Mouse (Mus musculus): Measurements from ENCODE around the gene Gpr3. TPM values are rescaled to one million over a fixed set of nuclear protein-coding genes. Genes with fewer than 3 reads are reported as not detected.

Gene Gpr3
- polyA plus RNA-seq, 1 experiment from 2014 or later: 0.11 TPM

DNA sequence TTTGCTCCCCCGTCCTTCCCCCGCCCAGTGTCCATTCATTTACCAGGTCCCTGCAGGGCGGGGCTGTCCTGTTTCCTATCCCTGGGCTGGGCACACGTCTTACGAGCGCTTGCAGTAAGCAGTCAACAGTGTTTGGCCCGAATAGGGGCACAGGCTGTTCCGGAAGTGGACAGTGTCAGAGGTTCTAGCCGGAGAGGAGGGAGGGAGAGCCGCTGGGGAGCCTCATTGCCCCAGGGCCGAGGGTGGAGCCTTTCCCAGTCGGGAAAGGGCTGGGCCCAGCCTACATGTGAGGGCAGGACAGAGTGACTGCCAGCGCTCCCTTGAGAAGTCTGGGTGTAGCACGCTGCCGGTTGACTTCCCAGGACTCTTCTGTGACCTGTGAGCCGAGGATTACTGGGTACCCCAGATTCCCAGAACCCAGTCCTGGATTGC, 28.2 kb upstream of the Gpr3 start, which contains the start of gene Map3k6:
Gene Map3k6 (plus strand): TSS at position 329 of the 432 bp plus-strand sequence.
- Histone ChIP-seq H3K27me3 (ENCODE audit: control insufficient read depth, insufficient read depth, low read length) (no peaks in the 10 kb centered on the region), H3K9me3 (ENCODE audit: control insufficient read depth, low read length) (no peaks in the 10 kb centered on the region), H3K27ac (replicated peaks) (peak within 1 kb of the TSS; percentile 93), H3K4me3 (ENCODE audit: low read depth, low read length) (peak within 1 kb of the TSS; percentile 69), H3K9ac (ENCODE audit: low read length) (peak within 1 kb of the TSS; percentile 83), H3K36me3 (ENCODE audit: control insufficient read depth, insufficient read depth, low read length) (no peaks in the 10 kb centered on the region), H3K4me2 (replicated peaks; ENCODE audit: low read depth) (peak within 1 kb of the TSS; percentile 97), H3K4me1 (replicated peaks; ENCODE audit: control insufficient read depth, insufficient read depth) (no peaks in the 10 kb centered on the region)
- ATAC-seq (ENCODE audit: low FRiP score, low TSS enrichment) (peak; percentile 75), DNase-seq (ENCODE audit: low spot score) (peak; percentile 76)
- TF ChIP-seq CTCF (IDR thresholded peaks at IDR 0.05; ENCODE audit: low read depth): no peak
- TF ChIP-seq EP300 (optimal IDR thresholded peaks at IDR 0.05): peak; percentile 81
- 8% methylated on average over 16 of the region's 16 CpGs for WGBS

DNA sequence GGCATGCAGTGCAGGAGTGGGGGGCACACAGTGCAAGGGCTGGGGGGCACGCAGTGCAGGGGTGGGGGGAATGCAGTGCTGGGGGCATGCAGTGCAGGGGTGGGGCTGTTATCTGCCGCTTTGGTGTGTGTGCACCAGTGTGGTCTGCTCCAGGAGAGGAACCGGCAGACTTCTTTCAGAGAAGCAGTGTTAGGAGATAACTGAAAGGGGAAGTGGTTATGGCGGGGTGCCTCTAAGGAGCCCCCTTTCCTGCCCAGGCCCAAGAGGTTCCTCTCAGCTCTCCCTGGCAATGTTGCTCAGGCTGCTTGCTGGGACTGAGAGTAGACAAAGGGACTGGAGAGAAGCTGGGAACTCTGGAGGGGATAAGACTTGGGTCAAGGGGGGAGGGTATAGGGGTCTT, 25.6 kb upstream of the Gpr3 start:
- Histone ChIP-seq H3K4me2 (replicated peaks; ENCODE audit: low read depth) (no peak overlapping the region), H3K4me3 (ENCODE audit: low read depth, low read length) (no peak overlapping the region), H3K27me3 (ENCODE audit: control insufficient read depth, insufficient read depth, low read length) (no peaks in the 10 kb centered on the region), H3K9ac (ENCODE audit: low read length) (no peak overlapping the region), H3K27ac (replicated peaks) (no peak overlapping the region), H3K36me3 (ENCODE audit: control insufficient read depth, insufficient read depth, low read length) (no peaks in the 10 kb centered on the region), H3K4me1 (replicated peaks; ENCODE audit: control insufficient read depth, insufficient read depth) (no peaks in the 10 kb centered on the region), H3K9me3 (ENCODE audit: control insufficient read depth, low read length) (no peaks in the 10 kb centered on the region)
- ATAC-seq (ENCODE audit: low FRiP score, low TSS enrichment) (no peak), DNase-seq (ENCODE audit: low spot score) (no peak)
- 67% methylated on average over 1 of the region's 4 CpGs for WGBS
- TF ChIP-seq EP300 (optimal IDR thresholded peaks at IDR 0.05) (no peak), CTCF (IDR thresholded peaks at IDR 0.05; ENCODE audit: low read depth) (no peak)

DNA sequence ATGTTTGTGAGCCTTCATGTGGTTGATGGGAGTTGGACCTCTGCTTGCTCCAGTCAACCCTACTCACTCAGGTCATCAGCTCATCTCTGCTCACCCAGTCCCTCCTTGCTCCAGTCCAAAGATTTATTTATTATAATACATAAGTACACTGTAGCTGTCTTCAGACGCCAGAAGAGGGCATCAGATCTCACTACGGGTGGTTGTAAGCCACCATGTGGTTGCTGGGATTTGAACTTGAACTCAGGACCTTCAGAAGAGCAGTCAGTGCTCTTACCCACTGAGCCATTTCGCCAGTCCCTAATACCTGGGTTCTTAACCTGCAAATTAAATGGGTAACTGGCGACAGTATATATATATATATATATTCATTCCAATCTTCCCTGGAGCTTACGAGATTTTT, 23.1 kb upstream of the Gpr3 start:
- ATAC-seq (ENCODE audit: low FRiP score, low TSS enrichment) (no peak), DNase-seq (ENCODE audit: low spot score) (no peak)
- H3K9ac ChIP-seq (ENCODE audit: low read length): no peak overlapping the region
- no peaks in the 10 kb centered on the region for H3K27me3 ChIP-seq (ENCODE audit: control insufficient read depth, insufficient read depth, low read length)
- no peaks in the 10 kb centered on the region for H3K36me3 ChIP-seq (ENCODE audit: control insufficient read depth, insufficient read depth, low read length)
- no peak overlapping the region for H3K4me3 ChIP-seq (ENCODE audit: low read depth, low read length)
- H3K4me2 ChIP-seq (replicated peaks; ENCODE audit: low read depth): no peak overlapping the region
- no peak overlapping the region for H3K27ac ChIP-seq (replicated peaks)
- H3K4me1 ChIP-seq (replicated peaks; ENCODE audit: control insufficient read depth, insufficient read depth): no peaks in the 10 kb centered on the region
- 77% methylated on average over 5 of the region's 5 CpGs for WGBS
- TF ChIP-seq EP300 (optimal IDR thresholded peaks at IDR 0.05) (no peak), CTCF (IDR thresholded peaks at IDR 0.05; ENCODE audit: low read depth) (peak; percentile 28; the same call in 1 of the 2 replicates)
- H3K9me3 ChIP-seq (ENCODE audit: control insufficient read depth, low read length): no peaks in the 10 kb centered on the region

DNA sequence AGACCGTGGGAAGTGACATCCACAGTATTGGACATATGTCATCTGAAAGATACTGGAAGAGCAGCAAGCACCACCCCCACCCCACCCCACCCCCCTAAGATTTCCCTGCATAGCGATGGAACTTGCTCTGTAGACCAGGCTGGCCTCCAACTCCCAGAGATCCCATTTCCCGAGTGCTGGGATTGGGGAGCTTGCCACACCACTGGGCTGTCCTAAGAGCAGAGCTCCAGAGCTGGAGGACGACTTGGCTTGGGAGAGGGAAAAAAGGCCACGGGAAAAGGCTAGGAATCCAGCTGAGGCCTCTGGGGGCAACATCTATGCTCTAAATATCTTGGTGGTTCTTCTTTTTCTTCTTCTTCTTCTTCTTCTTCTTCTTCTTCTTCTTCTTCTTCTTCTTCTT, 22.4 kb upstream of the Gpr3 start:
- no peak overlapping the region for H3K4me2 ChIP-seq (replicated peaks; ENCODE audit: low read depth)
- ATAC-seq (ENCODE audit: low FRiP score, low TSS enrichment): no peak
- no peak overlapping the region for H3K9ac ChIP-seq (ENCODE audit: low read length)
- no peaks in the 10 kb centered on the region for H3K36me3 ChIP-seq (ENCODE audit: control insufficient read depth, insufficient read depth, low read length)
- H3K27ac ChIP-seq (replicated peaks): no peak overlapping the region
- H3K4me1 ChIP-seq (replicated peaks; ENCODE audit: control insufficient read depth, insufficient read depth): no peaks in the 10 kb centered on the region
- H3K27me3 ChIP-seq (ENCODE audit: control insufficient read depth, insufficient read depth, low read length): no peaks in the 10 kb centered on the region
- TF ChIP-seq CTCF (IDR thresholded peaks at IDR 0.05; ENCODE audit: low read depth) (no peak), EP300 (optimal IDR thresholded peaks at IDR 0.05) (no peak)
- H3K4me3 ChIP-seq (ENCODE audit: low read depth, low read length): no peak overlapping the region
- no peak for DNase-seq (ENCODE audit: low spot score)
- H3K9me3 ChIP-seq (ENCODE audit: control insufficient read depth, low read length): no peaks in the 10 kb centered on the region
- WGBS: 52% methylated on average over 5 of the region's 5 CpGs

DNA sequence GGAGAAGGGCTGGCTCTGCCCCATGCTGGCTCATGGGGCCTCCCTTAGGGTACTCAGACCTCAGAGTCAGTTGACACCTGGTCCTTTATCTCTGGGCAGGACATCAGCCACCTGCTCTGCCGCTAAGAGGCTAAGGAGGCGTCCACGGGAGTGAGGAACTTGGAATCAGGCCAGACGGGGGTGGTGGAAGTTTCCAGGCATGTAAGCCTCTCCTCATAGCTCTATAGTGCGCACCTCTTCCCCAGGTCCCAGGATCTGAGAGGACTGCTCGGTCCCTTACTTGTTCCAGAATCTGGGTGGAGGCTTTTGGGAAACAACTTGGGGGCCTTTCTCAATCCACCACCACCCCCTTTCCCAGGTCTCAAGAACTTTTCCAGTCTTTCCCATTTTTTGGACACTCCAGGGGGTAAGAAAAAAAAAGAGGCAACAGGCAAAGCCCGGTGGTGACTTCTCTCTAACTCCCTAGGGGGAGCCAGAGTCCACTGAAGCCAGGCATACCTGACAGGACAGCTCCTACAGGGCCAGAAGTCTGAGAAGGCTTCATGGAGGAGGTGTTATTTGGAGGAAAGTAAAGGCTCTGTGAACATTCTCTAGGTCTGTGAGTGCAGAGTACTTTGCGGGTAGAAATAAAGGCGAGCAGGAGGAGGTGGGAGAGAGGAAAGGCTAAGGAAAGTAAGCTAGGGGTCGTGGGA, 21.1 kb upstream of the Gpr3 start:
- H3K27me3 ChIP-seq (ENCODE audit: control insufficient read depth, insufficient read depth, low read length): no peaks in the 10 kb centered on the region
- TF ChIP-seq EP300 (optimal IDR thresholded peaks at IDR 0.05) (no peak), CTCF (IDR thresholded peaks at IDR 0.05; ENCODE audit: low read depth) (peak; percentile 81)
- no peak overlapping the region for H3K27ac ChIP-seq (replicated peaks)
- H3K4me3 ChIP-seq (ENCODE audit: low read depth, low read length): no peak overlapping the region
- DNase-seq (ENCODE audit: low spot score) (peak; percentile 59), ATAC-seq (ENCODE audit: low FRiP score, low TSS enrichment) (no peak)
- H3K9me3 ChIP-seq (ENCODE audit: control insufficient read depth, low read length): no peaks in the 10 kb centered on the region
- H3K4me2 ChIP-seq (replicated peaks; ENCODE audit: low read depth): no peak overlapping the region
- no peak overlapping the region for H3K9ac ChIP-seq (ENCODE audit: low read length)
- 27% methylated on average over 10 of the region's 10 CpGs for WGBS
- H3K4me1 ChIP-seq (replicated peaks; ENCODE audit: control insufficient read depth, insufficient read depth): no peaks in the 10 kb centered on the region
- H3K36me3 ChIP-seq (ENCODE audit: control insufficient read depth, insufficient read depth, low read length): no peaks in the 10 kb centered on the region

DNA sequence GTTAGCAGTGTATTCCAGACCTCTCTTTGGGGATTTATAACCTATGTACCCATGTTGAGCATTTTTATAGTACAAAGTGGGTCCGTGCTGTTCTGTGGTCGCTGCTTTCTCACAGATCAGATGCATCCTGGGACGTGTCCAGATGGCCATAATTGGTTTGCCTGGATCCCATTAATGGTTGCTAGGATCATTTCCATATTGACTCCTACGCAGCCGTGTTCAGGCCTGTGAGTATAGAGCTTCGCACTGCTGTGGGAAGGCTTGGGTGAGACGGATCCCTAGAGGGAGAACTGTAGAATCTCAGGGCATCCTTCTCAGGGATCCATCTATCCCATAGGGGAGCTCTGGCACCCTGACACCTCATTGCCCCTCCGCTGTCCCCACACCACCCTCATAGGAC, 17.2 kb upstream of the Gpr3 start:
- ATAC-seq (ENCODE audit: low FRiP score, low TSS enrichment) (no peak), DNase-seq (ENCODE audit: low spot score) (no peak)
- no peaks in the 10 kb centered on the region for H3K9me3 ChIP-seq (ENCODE audit: control insufficient read depth, low read length)
- H3K9ac ChIP-seq (ENCODE audit: low read length): no peak overlapping the region
- H3K36me3 ChIP-seq (ENCODE audit: control insufficient read depth, insufficient read depth, low read length): no peaks in the 10 kb centered on the region
- no peaks in the 10 kb centered on the region for H3K4me1 ChIP-seq (replicated peaks; ENCODE audit: control insufficient read depth, insufficient read depth)
- TF ChIP-seq EP300 (optimal IDR thresholded peaks at IDR 0.05) (no peak), CTCF (IDR thresholded peaks at IDR 0.05; ENCODE audit: low read depth) (no peak)
- no peak overlapping the region for H3K4me3 ChIP-seq (ENCODE audit: low read depth, low read length)
- H3K27ac ChIP-seq (replicated peaks): no peak overlapping the region
- H3K27me3 ChIP-seq (ENCODE audit: control insufficient read depth, insufficient read depth, low read length): no peaks in the 10 kb centered on the region
- 84% methylated on average over 8 of the region's 8 CpGs for WGBS
- H3K4me2 ChIP-seq (replicated peaks; ENCODE audit: low read depth): no peak overlapping the region

Measured in stomach, postnatal 0 days (tissue).